Mouse (Mus musculus): ENCODE data around the gene Lypd8.

Gene Lypd8

DNA sequence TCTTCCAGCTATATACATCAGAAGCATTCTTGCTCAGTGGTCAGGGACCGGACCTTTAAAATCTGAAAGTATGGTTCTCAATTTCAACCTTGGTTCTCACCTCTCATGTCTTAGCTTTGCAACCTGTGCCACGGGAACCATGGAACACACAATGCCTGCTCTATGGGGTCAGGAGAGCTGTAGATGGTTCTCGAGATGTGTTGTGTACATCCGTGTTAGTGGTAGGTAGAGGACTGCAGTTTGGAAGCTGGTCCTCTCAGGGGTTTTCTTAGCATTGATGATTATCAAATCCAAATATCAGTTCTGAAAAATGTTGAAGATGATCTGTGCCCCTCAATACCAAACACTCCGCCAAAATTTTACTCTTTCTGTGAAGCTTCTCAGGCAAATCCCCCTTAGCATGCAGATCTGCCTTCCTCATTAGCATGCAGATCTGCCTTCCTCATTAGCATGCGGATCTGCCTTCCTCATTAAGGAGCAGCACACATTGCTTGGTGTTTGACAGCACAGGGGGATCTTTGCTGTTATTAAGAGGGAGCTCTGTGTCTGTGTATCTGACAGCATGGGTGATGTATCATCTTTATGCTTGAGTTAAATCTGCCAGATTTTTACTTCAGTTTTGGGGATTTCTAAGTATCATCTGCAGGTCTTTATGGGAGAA lies 21.3 kb downstream of the Lypd8 start:
- DNase-seq (ENCODE audit: low read depth, low spot score) = no peak

DNA sequence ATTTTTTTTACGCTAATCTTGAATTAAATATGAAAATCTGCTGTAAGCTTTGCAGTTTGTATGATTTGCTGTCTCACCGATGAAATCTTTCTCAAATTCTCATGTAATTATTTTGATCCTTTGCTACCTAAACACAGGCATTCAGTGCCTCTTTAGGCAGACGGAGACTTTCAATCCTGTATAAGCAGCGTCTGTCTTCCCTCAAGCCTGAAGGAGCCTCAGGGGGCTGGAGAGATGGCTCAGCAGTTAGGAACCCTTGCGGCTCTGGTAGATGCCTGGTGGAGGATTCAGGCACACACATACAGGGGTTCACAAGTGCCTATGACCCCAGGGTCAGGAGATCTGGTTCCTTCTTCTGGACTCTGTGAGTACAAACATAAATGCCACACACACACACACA lies 21.8 kb downstream of the Lypd8 start:
- DNase-seq (ENCODE audit: low read depth, low spot score) = no peak

DNA sequence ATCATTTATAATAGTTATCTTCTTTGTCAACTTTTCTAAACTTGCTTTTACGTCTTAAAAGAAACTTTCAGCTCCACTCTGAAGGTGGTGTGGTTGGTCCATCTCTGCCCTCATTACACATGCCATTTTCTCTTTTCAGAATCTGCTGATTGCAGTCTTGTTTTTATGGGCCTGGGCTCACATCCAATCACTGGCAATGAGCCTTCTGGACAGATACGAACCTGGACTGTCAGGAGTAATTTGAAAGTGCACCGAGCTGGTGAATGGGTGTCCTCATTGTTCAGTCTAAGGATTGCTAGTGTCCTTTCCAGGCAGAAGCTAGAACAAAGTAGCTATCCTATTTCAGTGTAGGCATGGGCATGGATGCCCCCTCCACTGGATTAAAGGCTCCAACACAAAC lies 29.2 kb downstream of the Lypd8 start:
- DNase-seq (ENCODE audit: low read depth, low spot score) = no peak

DNA sequence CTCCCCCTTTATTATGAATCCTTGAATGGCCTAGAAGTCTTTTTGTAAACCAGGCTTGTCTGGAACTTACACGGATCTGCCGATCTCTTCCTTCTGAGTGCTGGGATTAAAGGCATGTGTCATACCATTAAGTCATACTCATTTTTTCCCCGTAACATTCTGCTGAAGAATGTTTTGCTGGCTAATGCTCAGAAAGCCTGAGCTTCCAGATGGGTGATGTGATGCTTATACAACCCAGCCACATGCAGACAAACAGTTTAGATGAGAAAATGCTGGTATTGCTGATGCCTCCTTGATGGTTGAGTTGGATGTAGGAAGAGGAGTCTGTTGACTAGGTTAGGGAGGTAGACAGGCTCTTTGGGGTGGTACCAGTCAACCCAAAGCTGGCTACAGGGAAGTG lies 39.5 kb downstream of the Lypd8 start:
- DNase-seq (ENCODE audit: low read depth, low spot score) = peak; percentile 8

DNA sequence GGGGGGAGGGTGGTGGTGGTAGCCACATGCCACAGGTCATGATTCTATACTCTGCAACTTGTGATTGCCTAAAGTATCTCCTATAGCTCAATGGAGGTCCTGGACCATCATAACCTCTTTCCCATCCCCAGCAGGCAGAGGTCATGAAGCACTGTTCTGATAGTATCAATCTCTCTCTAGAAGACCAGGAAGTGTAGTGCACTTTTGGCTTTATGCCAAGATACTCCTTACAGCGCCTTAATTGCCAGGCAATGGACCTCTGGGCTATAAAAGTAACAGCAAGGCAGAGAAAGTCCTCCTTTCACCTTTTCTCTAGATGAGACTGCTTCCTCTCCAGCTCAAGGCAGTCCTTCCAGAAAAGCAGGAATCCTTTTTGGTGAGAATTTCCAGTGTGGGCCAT lies 42.0 kb downstream of the Lypd8 start, which contains the start of gene 1810065E05Rik:
Gene 1810065E05Rik (plus strand): TSS at position 297 of the 400 bp plus-strand sequence.
- DNase-seq (ENCODE audit: low read depth, low spot score) = no peak

DNA sequence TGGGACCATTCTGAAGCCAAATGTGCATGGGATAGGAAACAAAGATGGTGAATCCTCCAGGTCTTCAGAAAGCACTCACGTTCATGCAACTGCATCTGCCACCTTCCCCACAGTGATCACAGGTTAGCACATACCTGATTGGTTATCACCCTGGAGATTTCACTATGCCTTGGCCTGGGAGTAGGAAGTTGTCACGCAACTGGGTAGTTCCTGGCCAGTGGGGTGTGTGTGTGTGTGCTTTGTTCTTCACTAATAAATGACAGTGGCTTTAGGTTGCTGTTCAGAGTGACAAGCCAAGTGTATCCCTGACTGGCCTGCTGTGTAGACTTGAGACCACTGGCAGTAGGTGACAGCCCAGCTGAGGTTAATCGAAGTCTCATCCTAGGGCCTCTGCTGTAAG lies 53.4 kb downstream of the Lypd8 start, which contains the start of gene Gm12253:
Gene Gm12253 (plus strand): TSS at position 301 of the 400 bp plus-strand sequence.
- no peak for DNase-seq (ENCODE audit: low read depth, low spot score)

DNA sequence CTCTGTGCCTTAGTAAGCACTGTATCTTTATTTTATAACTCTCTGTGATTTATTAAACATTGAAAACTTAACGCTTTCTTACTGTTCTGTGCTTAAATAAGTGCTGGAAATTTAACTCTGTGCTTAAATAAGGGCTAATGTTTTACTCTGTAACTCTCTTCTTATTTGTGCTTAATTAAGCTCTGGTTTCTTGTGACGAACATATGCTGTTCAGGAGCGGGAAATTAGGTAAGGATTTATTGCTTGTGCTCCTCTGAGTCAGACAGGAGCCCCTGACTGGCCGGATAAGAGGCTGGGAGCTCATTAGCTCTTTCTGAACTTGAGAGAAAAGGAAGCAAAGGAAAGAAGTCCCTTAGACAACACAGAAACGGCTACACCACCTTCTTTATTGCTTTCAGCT lies 59.0 kb downstream of the Lypd8 start:
- DNase-seq (ENCODE audit: low read depth, low spot score) = no peak
